Mouse (Mus musculus): ENCODE measurements around the gene Tagln2. TPM values are rescaled to one million over a fixed set of nuclear protein-coding genes. Genes with fewer than 3 reads are reported as not detected.

The Tagln2 gene
- 86.1 and 90.5 TPM in 2 replicates for polyA plus RNA-seq (2012; rRNA removed)

GRCm38 (mm10) chr1:172499765-172500441 lies at the start of gene Tagln2:
TSS of gene Tagln2 (plus strand) at chr1:172500047.

GRCm38 (mm10) chr1:172475054-172475741 lies 24.6 kb upstream of the Tagln2 start, which contains the start of gene Slamf9:
TSS of gene Slamf9 (plus strand) at chr1:172475358.

DNA sequence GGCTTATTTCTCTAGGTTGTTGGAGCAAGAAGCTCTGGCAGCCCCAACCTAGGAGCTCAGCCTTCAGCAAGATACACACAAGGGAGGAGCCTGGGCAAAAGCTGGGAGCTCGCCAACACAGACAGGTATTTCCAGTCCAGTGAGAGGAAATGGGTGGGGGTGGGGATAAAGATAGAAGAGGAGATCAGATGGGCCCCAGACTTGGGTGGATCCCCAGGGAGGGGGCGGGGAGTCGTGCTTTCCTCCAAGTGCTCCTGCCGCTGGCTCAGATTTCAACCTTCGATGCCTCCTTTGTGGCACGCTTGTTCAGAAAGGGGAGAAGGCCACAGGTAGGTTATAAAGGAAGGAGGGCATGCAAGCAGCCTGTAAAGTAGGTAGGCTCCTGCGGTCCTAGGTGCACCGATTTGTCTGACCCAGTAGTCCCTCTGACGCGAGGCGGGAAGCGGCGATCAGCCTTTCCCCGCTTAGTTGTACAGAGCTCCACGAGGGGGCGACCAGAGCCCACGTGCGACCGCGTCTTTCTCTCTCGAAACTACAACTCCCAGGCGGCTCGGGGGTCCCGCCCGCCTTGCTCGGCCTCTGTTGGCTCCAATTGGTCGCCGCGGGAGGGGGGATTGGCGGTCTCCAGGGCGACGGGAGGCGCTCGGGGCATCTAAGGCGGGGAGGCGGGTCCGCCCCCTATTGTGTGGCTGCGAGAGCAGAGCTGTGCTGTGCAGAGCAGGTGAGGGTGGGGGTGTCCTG lies 18.1 kb upstream of the Tagln2 start, which contains the start of gene Igsf9:
Igsf9 (plus strand) TSS at position 249 of the 741 bp plus-strand sequence.

DNA sequence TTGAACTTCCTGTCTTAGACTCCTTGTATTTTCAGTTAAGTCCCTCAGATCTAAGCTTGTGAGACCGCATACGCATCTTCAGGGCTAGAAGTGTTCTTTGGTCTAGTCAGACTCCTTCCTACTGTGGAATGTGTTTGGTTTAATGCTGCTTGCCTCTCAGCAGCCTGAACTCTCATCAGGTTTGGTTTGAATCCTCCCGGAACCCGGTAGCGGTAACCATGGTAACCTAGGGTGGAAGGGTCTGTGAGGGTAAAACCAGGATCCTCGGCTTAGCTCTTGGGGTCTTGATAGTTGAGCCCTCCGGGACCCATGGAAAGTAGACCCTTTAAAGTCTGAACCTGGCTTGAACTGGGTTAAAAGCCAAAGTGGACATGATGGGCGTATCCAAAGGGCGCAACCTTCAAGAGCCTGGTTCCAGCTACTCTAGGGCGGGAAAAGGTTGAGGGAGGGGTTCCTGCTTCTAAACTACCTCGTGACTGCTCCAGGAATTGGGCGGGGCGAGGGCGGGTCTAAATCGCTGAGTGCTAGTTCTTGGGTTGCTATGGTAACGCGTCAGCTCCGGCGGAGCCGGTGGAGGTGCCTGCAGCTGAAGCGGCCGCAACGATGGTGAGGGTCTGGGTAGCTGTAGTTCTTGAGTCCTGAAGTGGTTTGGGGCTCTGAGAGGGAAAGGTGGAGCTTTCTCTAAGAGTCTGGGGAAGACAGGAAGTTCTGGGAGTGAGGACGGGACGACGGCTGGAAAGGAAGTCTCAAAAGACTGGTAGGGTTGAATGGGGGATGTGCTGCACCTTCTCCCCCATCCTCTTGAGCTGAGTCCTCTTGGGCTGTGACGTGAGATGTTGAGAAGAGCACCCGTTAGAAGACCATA lies 21.0 kb downstream of the Tagln2 start, which contains the start of gene Cfap45:
Cfap45 (plus strand) TSS at position 226 of the 865 bp plus-strand sequence.

GRCm38 (mm10) chr1:172555638-172556037 lies 55.8 kb downstream of the Tagln2 start, which contains the start of gene Vsig8:
TSS of gene Vsig8 (plus strand) at chr1:172555938.

Other genes with a start within 250 kb of the Tagln2 start
- gene Atp1a4, start 241.6 kb upstream of the Tagln2 start, polyA plus RNA-seq (2012; rRNA removed): 0.03 and 0.05 TPM in 2 replicates
- 20.2 and 23.9 TPM in 2 replicates for gene Igsf8, start 238.4 kb upstream of the Tagln2 start, polyA plus RNA-seq (2012; rRNA removed)
- gene Atp1a2, start 202.0 kb upstream of the Tagln2 start, polyA plus RNA-seq (2012; rRNA removed): 0.09 and 0.12 TPM in 2 replicates
- 0.04 and 0.05 TPM in 2 replicates for gene Kcnj9, start 170.7 kb upstream of the Tagln2 start, polyA plus RNA-seq (2012; rRNA removed)
- gene Kcnj10, start 158.8 kb upstream of the Tagln2 start, polyA plus RNA-seq (2012; rRNA removed): 0.14 and 0.17 TPM in 2 replicates
- gene Pigm, start 123.5 kb upstream of the Tagln2 start, polyA plus RNA-seq (2012; rRNA removed): 3.6 TPM in 2 replicates
- 0.96 and 1.1 TPM in 2 replicates for gene Slamf9, start 24.7 kb upstream of the Tagln2 start, polyA plus RNA-seq (2012; rRNA removed)
- 1.2 and 1.3 TPM in 2 replicates for gene Igsf9, start 18.3 kb upstream of the Tagln2 start, polyA plus RNA-seq (2012; rRNA removed)
- gene Cfap45, start 20.8 kb downstream of the Tagln2 start, polyA plus RNA-seq (2012; rRNA removed): 0.47 and 0.53 TPM in 2 replicates
- 0.26 and 0.84 TPM in 2 replicates for gene Vsig8, start 55.9 kb downstream of the Tagln2 start, polyA plus RNA-seq (2012; rRNA removed)
- 0.19 and 0.31 TPM in 2 replicates for gene Slamf8, start 90.5 kb downstream of the Tagln2 start, polyA plus RNA-seq (2012; rRNA removed)
- 0.52 and 0.58 TPM in 2 replicates for gene Fcrl6, start 102.5 kb downstream of the Tagln2 start, polyA plus RNA-seq (2012; rRNA removed)
- 8.8 and 10.1 TPM in 2 replicates for gene Dusp23, start 132.9 kb downstream of the Tagln2 start, polyA plus RNA-seq (2012; rRNA removed)
- 249 and 255 TPM in 2 replicates for gene Crp, start 198.0 kb downstream of the Tagln2 start, polyA plus RNA-seq (2012; rRNA removed)